10 mouse cellular contexts compared by ENCODE assay signal in the genomic region with DNA sequence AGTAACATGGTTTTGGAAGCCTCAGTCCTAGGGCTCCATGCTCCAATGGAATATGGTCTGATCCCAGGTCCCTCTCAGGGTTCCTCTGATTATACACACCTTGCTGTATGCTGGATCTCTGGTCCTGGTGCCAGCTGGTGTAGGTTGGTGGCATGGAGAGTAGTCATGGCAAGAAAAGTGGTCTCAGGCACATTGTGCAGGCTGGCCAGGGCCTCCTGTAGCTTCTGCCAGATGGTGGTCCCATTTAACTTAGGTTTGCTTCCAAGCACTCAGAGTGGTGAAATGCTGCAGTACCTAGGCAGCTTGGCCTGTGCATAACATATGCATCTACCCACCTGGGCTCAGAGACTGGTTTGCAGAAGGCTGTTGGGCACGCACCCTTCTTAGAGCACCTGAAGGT. TPM values are rescaled to one million over a fixed set of nuclear protein-coding genes. Genes with fewer than 3 reads are reported as not detected.
DNase-seq lines count a peak whose midpoint lies in the region.
"Had no signal": no experiment of that assay in that cellular context is flagged by ENCODE, and none has a peak within 500 bp of the region (broad histone marks: within the 10 kb centered on the region; RNA-seq: fewer than 3 reads in every experiment).

No protein-coding gene starts in this region.

- DNase-seq in brain, adult 2 months (ENCODE audit: low read depth, low spot score), result peak; percentile 98
- DNase-seq in cerebellum, adult 11 months, result peak; percentile 73
- peak; percentile 67 for DNase-seq in cerebellum, adult 8-10 months
- peak; percentile 64 to 82 for DNase-seq in cerebellum, postnatal 14 days
- DNase-seq in adrenal gland, postnatal 4 days (ENCODE audit: low spot score in 2 of 2), result no peak
- DNase-seq in frontal cortex, postnatal 10 days (ENCODE audit: low spot score in 2 of 2), result no peak
- DNase-seq in urinary bladder, adult 18-20 months (ENCODE audit: low spot score in 2 of 2), result no peak
- DNase-seq: adrenal gland, adult 2 months; adrenal gland, postnatal 25 days; kidney, adult 18-20 months had no signal

RNA-seq across cellular contexts. Expression of a gene that starts 3.4 kb away (rescaled TPM):
- total RNA-seq in adrenal gland, postnatal 4 days (2021), result 100 to 1,000 TPM; 177 to 190 TPM

RNA-seq across cellular contexts. Expression of a gene that starts 35.3 kb away (rescaled TPM):
- 1 to 10 TPM; 5.4 to 5.6 TPM for total RNA-seq in adrenal gland, postnatal 4 days (2021)

RNA-seq across cellular contexts. Expression of a gene that starts 54.1 kb away (rescaled TPM):
- total RNA-seq in adrenal gland, postnatal 4 days (2021), result 10 to 100 TPM; 35.6 to 37.4 TPM

RNA-seq across cellular contexts. Expression of a gene that starts 54.2 kb away (rescaled TPM):
- 100 to 1,000 TPM; 354 to 392 TPM for total RNA-seq in adrenal gland, postnatal 4 days (2021)

Comparison
In these comparisons a context has a peak if more than half of its experiments do, and no peak if none do; other contexts are left out.
1. DNase-seq: peak in brain, adult 2 months (single experiment), cerebellum, adult 11 months (single experiment), cerebellum, adult 8-10 months (single experiment) and cerebellum, postnatal 14 days (2 of 2); none in adrenal gland, postnatal 4 days (0 of 2), frontal cortex, postnatal 10 days (0 of 2) and urinary bladder, adult 18-20 months (0 of 2).